Mouse (Mus musculus): Measurements from ENCODE around the gene Umad1.

- TF ChIP-seq ZKSCAN1 (IDR thresholded peaks at IDR 0.05; ENCODE audit: borderline replicate concordance, low read depth, low read length) = no peak
- TF ChIP-seq HCFC1 (IDR thresholded peaks at IDR 0.05; ENCODE audit: low read depth, low read length) = no peak
- TF ChIP-seq ELF1 (IDR thresholded peaks at IDR 0.05; ENCODE audit: low read depth, low read length) = no peak
- no peak for TF ChIP-seq POLR2A (IDR thresholded peaks at IDR 0.05; ENCODE audit: low read depth, low read length)
- TF ChIP-seq NRF1 (IDR thresholded peaks at IDR 0.05; ENCODE audit: low read depth, low read length) = no peak
- no peak for TF ChIP-seq PAX5 (IDR thresholded peaks at IDR 0.05; ENCODE audit: low read length)
- TF ChIP-seq CTCF (conservative IDR thresholded peaks at IDR 0.05 in 1 of 2, IDR thresholded peaks at IDR 0.05 in 1 of 2; ENCODE audit: low read depth in 2 of 2, low read length in 2 of 2) = no peak
- TF ChIP-seq USF1 (IDR thresholded peaks at IDR 0.05; ENCODE audit: low read depth, low read length) = no peak
- TF ChIP-seq MXI1 (IDR thresholded peaks at IDR 0.05; ENCODE audit: low read depth, low read length) = no peak
- TF ChIP-seq EP300 (IDR thresholded peaks at IDR 0.05; ENCODE audit: low read length) = no peak
- no peak for TF ChIP-seq MAFK (IDR thresholded peaks at IDR 0.05; ENCODE audit: insufficient replicate concordance, low read length)
These were observed 115.6 kb downstream of the Umad1 start for GRCm38 (mm10) chr6:8374712-8375111.

All from CH12.LX (cell line).